In the genomic region with DNA sequence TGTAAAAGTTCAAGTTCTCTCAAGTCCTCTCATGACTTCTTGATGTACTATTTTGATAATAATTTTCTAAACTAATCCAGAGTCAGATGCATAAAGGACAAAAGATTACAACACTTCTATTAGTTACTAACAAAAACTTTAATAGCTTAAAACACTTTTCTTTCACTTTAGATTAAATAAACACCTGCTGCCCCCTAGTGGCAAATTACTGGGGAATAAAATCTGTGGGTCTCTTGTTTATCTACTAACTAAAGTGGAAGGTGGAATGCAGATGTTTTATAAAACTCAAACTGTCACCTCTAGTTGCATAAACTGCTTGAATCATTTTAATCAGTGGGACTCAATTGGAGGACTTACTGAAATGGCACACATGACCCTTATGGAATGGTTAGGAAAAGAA, we compare ENCODE assay signal across 8 mouse cellular contexts.
DNase-seq lines count a peak whose midpoint lies in the region; ATAC-seq lines count a peak whose summit lies in the region.

No protein-coding gene starts in this region.

- no peak overlapping the region for H3K27ac ChIP-seq in hindbrain, embryonic 14.5 days
- H3K27ac ChIP-seq in hindbrain, embryonic 16.5 days (ENCODE audit: low read depth, low read length), result no peak overlapping the region
- no peak overlapping the region for H3K27ac ChIP-seq in heart, embryonic 10.5 days

- peak; percentile 81 for DNase-seq in hindbrain, embryonic 14.5 days (ENCODE audit: low spot score)
- peak; percentile 21 to 53 for DNase-seq in right cerebral cortex, adult 2 months (ENCODE audit: low spot score in 2 of 2)
- DNase-seq in right cerebral cortex, postnatal 25 days, result no peak
- DNase-seq in embryo, embryonic 9.5 days (ENCODE audit: extremely low spot score), result peak; percentile 48
- DNase-seq in retina, postnatal 7 days (ENCODE audit: low read depth, low spot score), result peak; percentile 4
- DNase-seq in heart, embryonic 10.5 days (ENCODE audit: low spot score), result no peak

- no peak overlapping the region for H3K4me3 ChIP-seq in hindbrain, embryonic 14.5 days (replicated peaks; ENCODE audit: low read length)
- no peak overlapping the region for H3K4me3 ChIP-seq in hindbrain, embryonic 16.5 days (ENCODE audit: low read length)
- no peak overlapping the region for H3K4me3 ChIP-seq in heart, embryonic 10.5 days

- ATAC-seq in hindbrain, embryonic 14.5 days (ENCODE audit: low FRiP score), result no peak
- ATAC-seq in hindbrain, embryonic 16.5 days, result no peak
- ATAC-seq in megakaryocyte-erythroid progenitor cell, adult 5-6 weeks (replicated peaks; ENCODE audit: low FRiP score, low TSS enrichment, poor library complexity, severe bottlenecking), result no peak

- H3K27me3 ChIP-seq in hindbrain, embryonic 14.5 days (ENCODE audit: control insufficient read depth, insufficient read depth, low read length), result no peaks in the 10 kb centered on the region
- H3K27me3 ChIP-seq in hindbrain, embryonic 16.5 days (replicated peaks; ENCODE audit: control insufficient read depth, insufficient read depth, low read length), result no peaks in the 10 kb centered on the region
- no peaks in the 10 kb centered on the region for H3K27me3 ChIP-seq in heart, embryonic 10.5 days (ENCODE audit: insufficient read depth, poor library complexity, severe bottlenecking)

- no peaks in the 10 kb centered on the region for H3K4me1 ChIP-seq in hindbrain, embryonic 14.5 days (replicated peaks; ENCODE audit: control insufficient read depth, insufficient read depth, low read length)
- H3K4me1 ChIP-seq in hindbrain, embryonic 16.5 days (ENCODE audit: control insufficient read depth, insufficient read depth, low read depth, low read length), result no peaks in the 10 kb centered on the region
- H3K4me1 ChIP-seq in heart, embryonic 10.5 days, result no peaks in the 10 kb centered on the region

- no peak overlapping the region for H3K4me2 ChIP-seq in hindbrain, embryonic 14.5 days (replicated peaks)
- no peak overlapping the region for H3K4me2 ChIP-seq in hindbrain, embryonic 16.5 days (ENCODE audit: low read length)

- H3K9ac ChIP-seq in hindbrain, embryonic 14.5 days, result no peak overlapping the region
- H3K9ac ChIP-seq in hindbrain, embryonic 16.5 days (ENCODE audit: low read depth, low read length), result no peak overlapping the region

- no peaks in the 10 kb centered on the region for H3K36me3 ChIP-seq in hindbrain, embryonic 14.5 days (replicated peaks; ENCODE audit: control insufficient read depth, insufficient read depth)
- H3K36me3 ChIP-seq in hindbrain, embryonic 16.5 days (ENCODE audit: control insufficient read depth, insufficient read depth, low read length), result no peaks in the 10 kb centered on the region
- H3K36me3 ChIP-seq in heart, embryonic 10.5 days, result no peaks in the 10 kb centered on the region

- no peaks in the 10 kb centered on the region for H3K9me3 ChIP-seq in hindbrain, embryonic 14.5 days (ENCODE audit: control insufficient read depth, low read length)
- no peaks in the 10 kb centered on the region for H3K9me3 ChIP-seq in hindbrain, embryonic 16.5 days (ENCODE audit: control insufficient read depth, low read length)
- H3K9me3 ChIP-seq in heart, embryonic 10.5 days, result no peaks in the 10 kb centered on the region

Comparison
In these comparisons a context has a peak if more than half of its experiments do, and no peak if none do; other contexts are left out.
1. DNase-seq: peak in hindbrain, embryonic 14.5 days (single experiment), right cerebral cortex, adult 2 months (2 of 2), embryo, embryonic 9.5 days (single experiment) and retina, postnatal 7 days (single experiment); none in right cerebral cortex, postnatal 25 days (single experiment) and heart, embryonic 10.5 days (single experiment).